In the genomic region with DNA sequence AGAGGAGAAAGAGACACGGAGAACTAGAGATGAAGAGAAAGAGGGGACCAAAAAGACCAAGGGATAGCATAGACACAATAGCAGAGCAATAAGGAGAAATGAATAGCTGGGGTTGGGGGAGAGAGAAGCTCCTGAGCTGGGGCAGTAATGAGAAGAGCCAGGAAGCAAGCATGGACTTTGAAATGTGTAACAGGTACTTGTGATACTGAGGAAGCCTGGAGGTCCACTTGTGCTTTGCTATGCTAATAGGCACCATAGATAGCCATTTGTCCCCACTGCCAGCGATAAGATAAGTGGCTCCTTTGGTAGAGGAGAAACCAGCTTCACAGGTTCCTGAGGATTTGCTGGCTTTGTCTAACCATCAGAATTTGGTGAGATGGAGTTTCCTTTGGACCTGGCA, we compare ENCODE assay signal across 18 mouse cellular contexts.
"Had no signal": no experiment of that assay in that cellular context is flagged by ENCODE, and none has a peak within 500 bp of the region (broad histone marks: within the 10 kb centered on the region; RNA-seq: fewer than 3 reads in every experiment).

No protein-coding gene starts in this region.

- ATAC-seq: midbrain, embryonic 16.5 days had no signal

- H3K9me3 ChIP-seq: midbrain, embryonic 10.5 days; midbrain, embryonic 12.5 days; neural tube, embryonic 13.5 days; neural tube, embryonic 15.5 days; stomach, embryonic 15.5 days had no signal

- H3K27me3 ChIP-seq: midbrain, embryonic 12.5 days; neural tube, embryonic 13.5 days; neural tube, embryonic 15.5 days; stomach, embryonic 15.5 days had no signal

- H3K4me3 ChIP-seq: midbrain, embryonic 10.5 days; midbrain, embryonic 12.5 days; myocyte; neural tube, embryonic 13.5 days; neural tube, embryonic 15.5 days; stomach, embryonic 15.5 days had no signal

- H3K4me2 ChIP-seq: lung, embryonic 14.5 days; midbrain, embryonic 12.5 days; neural tube, embryonic 13.5 days; neural tube, embryonic 15.5 days; stomach, embryonic 15.5 days had no signal

- DNase-seq: lung, adult 18-20 months; lung, embryonic 14.5 days; lung, postnatal 10 days; lung, postnatal 4 days; midbrain, embryonic 14.5 days; retina, postnatal 1 day; right cerebral cortex, adult 18-20 months; thymus, adult 2 months; thymus, postnatal 25 days; thymus, postnatal 4 days had no signal

- H3K36me3 ChIP-seq: midbrain, embryonic 10.5 days; midbrain, embryonic 12.5 days; neural tube, embryonic 13.5 days; neural tube, embryonic 15.5 days; stomach, embryonic 15.5 days had no signal

- H3K4me1 ChIP-seq: midbrain, embryonic 10.5 days; midbrain, embryonic 12.5 days; neural tube, embryonic 13.5 days; stomach, embryonic 15.5 days had no signal

- H3K9ac ChIP-seq: lung, embryonic 14.5 days; midbrain, embryonic 12.5 days; neural tube, embryonic 13.5 days; neural tube, embryonic 15.5 days; stomach, embryonic 15.5 days had no signal

- H3K27ac ChIP-seq: midbrain, embryonic 10.5 days; midbrain, embryonic 12.5 days; neural tube, embryonic 13.5 days; neural tube, embryonic 15.5 days; stomach, embryonic 15.5 days; stomach, postnatal 0 days had no signal
